In genomic region chr4:138925561-138925960, GRCm38 (mm10) we compare ENCODE assay signal across 27 mouse cellular contexts. TPM values are rescaled to one million over a fixed set of nuclear protein-coding genes. Genes with fewer than 3 reads are reported as not detected.
A peak's percentile ranks its signal among the peaks of the same experiment; 100 is the strongest.
DNase-seq lines count a peak whose midpoint lies in the region; ATAC-seq and TF ChIP-seq lines count a peak whose summit lies in the region.
"Had no signal": no experiment of that assay in that cellular context is flagged by ENCODE, and none has a peak within 500 bp of the region (broad histone marks: within the 10 kb centered on the region; RNA-seq: fewer than 3 reads in every experiment).

No protein-coding gene starts in this region.

- 50% methylated on average over 2 of the region's 2 CpGs for WGBS in hindbrain, postnatal 0 days
- 62% methylated on average over 2 of the region's 2 CpGs for WGBS in hindbrain, embryonic 14.5 days
- WGBS in midbrain, embryonic 14.5 days, result 61% methylated on average over 2 of the region's 2 CpGs
- 58% methylated on average over 2 of the region's 2 CpGs for WGBS in midbrain, embryonic 15.5 days

- H3K4me3 ChIP-seq in hindbrain, postnatal 0 days (ENCODE audit: low read length), result no peak overlapping the region
- H3K4me3 ChIP-seq in hindbrain, embryonic 14.5 days (replicated peaks; ENCODE audit: low read length), result no peak overlapping the region
- H3K4me3 ChIP-seq in midbrain, embryonic 14.5 days (replicated peaks; ENCODE audit: low read depth, low read length), result no peak overlapping the region
- no peak overlapping the region for H3K4me3 ChIP-seq in midbrain, embryonic 15.5 days
- H3K4me3 ChIP-seq: embryonic facial prominence, embryonic 10.5 days; embryonic facial prominence, embryonic 12.5 days; forebrain, embryonic 10.5 days; forebrain, embryonic 13.5 days had no signal

- no peak for ATAC-seq in hindbrain, postnatal 0 days
- ATAC-seq in hindbrain, embryonic 14.5 days (ENCODE audit: low FRiP score), result no peak
- no peak for ATAC-seq in midbrain, embryonic 14.5 days (ENCODE audit: low FRiP score, low TSS enrichment)
- ATAC-seq in midbrain, embryonic 15.5 days (replicated peaks), result no peak
- ATAC-seq in megakaryocyte-erythroid progenitor cell, adult 5-6 weeks (replicated peaks; ENCODE audit: low FRiP score, low TSS enrichment, poor library complexity, severe bottlenecking), result no peak
- no peak for ATAC-seq in erythroid progenitor cell, adult 5-6 weeks (replicated peaks; ENCODE audit: low FRiP score, poor library complexity, severe bottlenecking)
- ATAC-seq: activated CD4-positive, CD25-positive, alpha-beta regulatory T cell, adult 4 months; forebrain, embryonic 13.5 days; forebrain, embryonic 16.5 days had no signal

- H3K36me3 ChIP-seq in hindbrain, postnatal 0 days (ENCODE audit: insufficient read depth, low read length), result no peaks in the 10 kb centered on the region
- no peaks in the 10 kb centered on the region for H3K36me3 ChIP-seq in hindbrain, embryonic 14.5 days (replicated peaks; ENCODE audit: control insufficient read depth, insufficient read depth)
- no peaks in the 10 kb centered on the region for H3K36me3 ChIP-seq in midbrain, embryonic 14.5 days (ENCODE audit: control insufficient read depth, insufficient read depth, low read length)
- no peaks in the 10 kb centered on the region for H3K36me3 ChIP-seq in midbrain, embryonic 15.5 days (replicated peaks)
- H3K36me3 ChIP-seq: embryonic facial prominence, embryonic 10.5 days; embryonic facial prominence, embryonic 12.5 days; forebrain, embryonic 10.5 days had no signal

- H3K4me2 ChIP-seq in hindbrain, postnatal 0 days (ENCODE audit: low read depth, low read length), result no peak overlapping the region
- H3K4me2 ChIP-seq in hindbrain, embryonic 14.5 days (replicated peaks), result no peak overlapping the region
- H3K4me2 ChIP-seq in midbrain, embryonic 14.5 days (ENCODE audit: low read length), result no peak overlapping the region
- H3K4me2 ChIP-seq in midbrain, embryonic 15.5 days, result no peak overlapping the region
- H3K4me2 ChIP-seq: embryonic facial prominence, embryonic 12.5 days; forebrain, embryonic 13.5 days had no signal

- no peak overlapping the region for H3K9ac ChIP-seq in hindbrain, postnatal 0 days (replicated peaks; ENCODE audit: low read length)
- H3K9ac ChIP-seq in hindbrain, embryonic 14.5 days, result no peak overlapping the region
- H3K9ac ChIP-seq in midbrain, embryonic 14.5 days (replicated peaks; ENCODE audit: low read length), result no peak overlapping the region
- no peak overlapping the region for H3K9ac ChIP-seq in midbrain, embryonic 15.5 days
- H3K9ac ChIP-seq: embryonic facial prominence, embryonic 12.5 days; forebrain, embryonic 13.5 days had no signal

- no peaks in the 10 kb centered on the region for H3K27me3 ChIP-seq in hindbrain, postnatal 0 days (ENCODE audit: insufficient read depth, low read length)
- H3K27me3 ChIP-seq in hindbrain, embryonic 14.5 days (ENCODE audit: control insufficient read depth, insufficient read depth, low read length), result no peaks in the 10 kb centered on the region
- no peaks in the 10 kb centered on the region for H3K27me3 ChIP-seq in midbrain, embryonic 14.5 days (ENCODE audit: control insufficient read depth, insufficient read depth, low read length)
- no peaks in the 10 kb centered on the region for H3K27me3 ChIP-seq in midbrain, embryonic 15.5 days (replicated peaks)
- H3K27me3 ChIP-seq: embryonic facial prominence, embryonic 12.5 days had no signal

- H3K4me1 ChIP-seq in hindbrain, postnatal 0 days (ENCODE audit: insufficient read depth, low read length), result peaks cover 3% of the 10 kb centered on the region; the same call in 1 of the 2 replicates
- H3K4me1 ChIP-seq in hindbrain, embryonic 14.5 days (replicated peaks; ENCODE audit: control insufficient read depth, insufficient read depth, low read length), result no peaks in the 10 kb centered on the region
- no peaks in the 10 kb centered on the region for H3K4me1 ChIP-seq in midbrain, embryonic 14.5 days (ENCODE audit: control insufficient read depth, insufficient read depth, low read length)
- peaks cover 9% of the 10 kb centered on the region; the same call in 1 of the 2 replicates for H3K4me1 ChIP-seq in midbrain, embryonic 15.5 days

- DNase-seq in hindbrain, postnatal 0 days (ENCODE audit: low spot score), result peak; percentile 52
- DNase-seq in hindbrain, embryonic 14.5 days (ENCODE audit: low spot score), result no peak
- peak; percentile 42 for DNase-seq in midbrain, embryonic 14.5 days
- DNase-seq in MN1 (ENCODE audit: low spot score), result peak; percentile 64
- DNase-seq: adrenal gland, adult 8-10 months; adrenal gland, postnatal 14 days; adrenal gland, postnatal 36 days; cerebellum, adult 11-12 months; cerebellum, adult 2 months; cerebellum, adult 9-10 months; cerebellum, postnatal 10 days; cerebellum, postnatal 25 days had no signal

- H3K27ac ChIP-seq in hindbrain, postnatal 0 days, result no peak overlapping the region
- no peak overlapping the region for H3K27ac ChIP-seq in hindbrain, embryonic 14.5 days
- H3K27ac ChIP-seq in midbrain, embryonic 14.5 days (replicated peaks; ENCODE audit: low read depth, low read length), result no peak overlapping the region
- no peak overlapping the region for H3K27ac ChIP-seq in midbrain, embryonic 15.5 days
- H3K27ac ChIP-seq: embryonic facial prominence, embryonic 10.5 days; embryonic facial prominence, embryonic 12.5 days; forebrain, embryonic 10.5 days; forebrain, embryonic 13.5 days had no signal

- no peaks in the 10 kb centered on the region for H3K9me3 ChIP-seq in hindbrain, postnatal 0 days (ENCODE audit: low read length)
- H3K9me3 ChIP-seq in hindbrain, embryonic 14.5 days (ENCODE audit: control insufficient read depth, low read length), result no peaks in the 10 kb centered on the region
- no peaks in the 10 kb centered on the region for H3K9me3 ChIP-seq in midbrain, embryonic 14.5 days (ENCODE audit: control insufficient read depth, low read length)
- H3K9me3 ChIP-seq in midbrain, embryonic 15.5 days, result no peaks in the 10 kb centered on the region
- H3K9me3 ChIP-seq: embryonic facial prominence, embryonic 10.5 days; embryonic facial prominence, embryonic 12.5 days; forebrain, embryonic 10.5 days; forebrain, embryonic 13.5 days had no signal

- no peak for TF ChIP-seq CTCF in hindbrain, postnatal 0 days (IDR thresholded peaks at IDR 0.05; ENCODE audit: low read depth)

RNA-seq across cellular contexts. Expression of gene Otud3, which starts 11.8 kb away (rescaled TPM):
- total RNA-seq in hindbrain, postnatal 0 days (2014; rRNA removed), result 4.6 and 6.8 TPM in 2 replicates
- polyA plus RNA-seq in hindbrain, postnatal 0 days (2015; fragmentation: Nextera tagmentation; extraction: Ambion mirVana), result 3.8 and 3.9 TPM in 2 replicates
- polyA plus RNA-seq in hindbrain, embryonic 14.5 days (2014; fragmentation: Nextera tagmentation; extraction: Ambion mirVana), result 2.8 and 3.3 TPM in 2 replicates
- 1.7 and 2.8 TPM in 2 replicates for polyA plus RNA-seq in midbrain, embryonic 14.5 days (2014; fragmentation: Nextera tagmentation; extraction: Ambion mirVana)
- 2.4 and 2.8 TPM in 2 replicates for polyA plus RNA-seq in midbrain, embryonic 15.5 days (2015; fragmentation: Nextera tagmentation; extraction: Ambion mirVana)
- 3.7 and 6.6 TPM in 2 replicates for total RNA-seq in megakaryocyte-erythroid progenitor cell, adult 5-6 weeks (2014; fragmentation: Nextera tagmentation)
- 5.0 and 9.7 TPM in 2 replicates for total RNA-seq in megakaryocyte-erythroid progenitor cell, adult 5-6 weeks (2017)
- total RNA-seq in erythroid progenitor cell, adult 5-6 weeks (2015; ENCODE audit: low replicate concordance), result not detected in 2 replicates
- total RNA-seq in erythroid progenitor cell, adult 5-6 weeks (2017; ENCODE audit: low replicate concordance), result 0.13 and 0.83 TPM in 2 replicates

RNA-seq across cellular contexts. Expression of gene Rnf186, which starts 41.4 kb away (rescaled TPM):
- not detected in 2 replicates for total RNA-seq in hindbrain, postnatal 0 days (2014; rRNA removed)
- polyA plus RNA-seq in hindbrain, postnatal 0 days (2015; fragmentation: Nextera tagmentation; extraction: Ambion mirVana), result not detected in 2 replicates
- polyA plus RNA-seq in hindbrain, embryonic 14.5 days (2014; fragmentation: Nextera tagmentation; extraction: Ambion mirVana), result not detected in 2 replicates
- not detected in 2 replicates for polyA plus RNA-seq in midbrain, embryonic 14.5 days (2014; fragmentation: Nextera tagmentation; extraction: Ambion mirVana)
- polyA plus RNA-seq in midbrain, embryonic 15.5 days (2015; fragmentation: Nextera tagmentation; extraction: Ambion mirVana), result 0.58 TPM in 1 of 2 replicates, not detected in the other
- total RNA-seq in megakaryocyte-erythroid progenitor cell, adult 5-6 weeks (2014; fragmentation: Nextera tagmentation), result not detected in 2 replicates
- total RNA-seq in megakaryocyte-erythroid progenitor cell, adult 5-6 weeks (2017), result not detected in 2 replicates
- not detected in 2 replicates for total RNA-seq in erythroid progenitor cell, adult 5-6 weeks (2015; ENCODE audit: low replicate concordance)
- total RNA-seq in erythroid progenitor cell, adult 5-6 weeks (2017; ENCODE audit: low replicate concordance), result not detected in 2 replicates
- total RNA-seq: adrenal gland, adult 18-20 months; adrenal gland, adult 8-10 months; adrenal gland, postnatal 14 days; adrenal gland, postnatal 36 days had no signal
- polyA plus RNA-seq: activated CD4-positive, CD25-positive, alpha-beta regulatory T cell, adult 4 months; C2C12; cerebellum, adult 2 months; cortical plate, adult 2 months; embryonic facial prominence, embryonic 10.5 days; embryonic facial prominence, embryonic 12.5 days; embryonic facial prominence, embryonic 14.5 days; forebrain, embryonic 10.5 days; forebrain, embryonic 16.5 days; frontal cortex, adult 2 months had no signal

RNA-seq across cellular contexts. Expression of gene Tmco4, which starts 47.1 kb away (rescaled TPM):
- total RNA-seq in hindbrain, postnatal 0 days (2014; rRNA removed), result 2.8 and 4.0 TPM in 2 replicates
- polyA plus RNA-seq in hindbrain, postnatal 0 days (2015; fragmentation: Nextera tagmentation; extraction: Ambion mirVana), result 1.5 and 2.0 TPM in 2 replicates
- 0.63 and 1.3 TPM in 2 replicates for polyA plus RNA-seq in hindbrain, embryonic 14.5 days (2014; fragmentation: Nextera tagmentation; extraction: Ambion mirVana)
- 0.38 and 0.61 TPM in 2 replicates for polyA plus RNA-seq in midbrain, embryonic 14.5 days (2014; fragmentation: Nextera tagmentation; extraction: Ambion mirVana)
- 0.64 and 0.75 TPM in 2 replicates for polyA plus RNA-seq in midbrain, embryonic 15.5 days (2015; fragmentation: Nextera tagmentation; extraction: Ambion mirVana)
- 7.3 and 7.8 TPM in 2 replicates for total RNA-seq in megakaryocyte-erythroid progenitor cell, adult 5-6 weeks (2014; fragmentation: Nextera tagmentation)
- total RNA-seq in megakaryocyte-erythroid progenitor cell, adult 5-6 weeks (2017), result 6.2 and 13.1 TPM in 2 replicates
- 0.42 and 1.8 TPM in 2 replicates for total RNA-seq in erythroid progenitor cell, adult 5-6 weeks (2015; ENCODE audit: low replicate concordance)
- 1.1 and 2.1 TPM in 2 replicates for total RNA-seq in erythroid progenitor cell, adult 5-6 weeks (2017; ENCODE audit: low replicate concordance)

RNA-seq across cellular contexts. Expression of gene Pla2g2e, which starts 47.8 kb away (rescaled TPM):
- total RNA-seq in hindbrain, postnatal 0 days (2014; rRNA removed), result not detected in 2 replicates
- polyA plus RNA-seq in hindbrain, postnatal 0 days (2015; fragmentation: Nextera tagmentation; extraction: Ambion mirVana), result not detected in 2 replicates
- not detected in 2 replicates for polyA plus RNA-seq in hindbrain, embryonic 14.5 days (2014; fragmentation: Nextera tagmentation; extraction: Ambion mirVana)
- polyA plus RNA-seq in midbrain, embryonic 14.5 days (2014; fragmentation: Nextera tagmentation; extraction: Ambion mirVana), result not detected in 2 replicates
- not detected in 2 replicates for polyA plus RNA-seq in midbrain, embryonic 15.5 days (2015; fragmentation: Nextera tagmentation; extraction: Ambion mirVana)
- total RNA-seq in megakaryocyte-erythroid progenitor cell, adult 5-6 weeks (2014; fragmentation: Nextera tagmentation), result not detected in 2 replicates
- not detected in 2 replicates for total RNA-seq in megakaryocyte-erythroid progenitor cell, adult 5-6 weeks (2017)
- total RNA-seq in erythroid progenitor cell, adult 5-6 weeks (2015; ENCODE audit: low replicate concordance), result not detected in 2 replicates
- not detected in 2 replicates for total RNA-seq in erythroid progenitor cell, adult 5-6 weeks (2017; ENCODE audit: low replicate concordance)
- polyA plus RNA-seq: activated CD4-positive, CD25-positive, alpha-beta regulatory T cell, adult 4 months; cerebellum, adult 2 months; cortical plate, adult 2 months; embryonic facial prominence, embryonic 10.5 days; embryonic facial prominence, embryonic 12.5 days; forebrain, embryonic 10.5 days; forebrain, embryonic 13.5 days; forebrain, embryonic 16.5 days; frontal cortex, adult 2 months had no signal

RNA-seq across cellular contexts. Expression of gene Gm13030, which starts 51.8 kb away (rescaled TPM):
- total RNA-seq in hindbrain, postnatal 0 days (2014; rRNA removed), result not detected in 2 replicates
- polyA plus RNA-seq in hindbrain, postnatal 0 days (2015; fragmentation: Nextera tagmentation; extraction: Ambion mirVana), result not detected in 2 replicates
- polyA plus RNA-seq in hindbrain, embryonic 14.5 days (2014; fragmentation: Nextera tagmentation; extraction: Ambion mirVana), result not detected in 2 replicates
- polyA plus RNA-seq in midbrain, embryonic 14.5 days (2014; fragmentation: Nextera tagmentation; extraction: Ambion mirVana), result not detected in 2 replicates
- not detected in 2 replicates for polyA plus RNA-seq in midbrain, embryonic 15.5 days (2015; fragmentation: Nextera tagmentation; extraction: Ambion mirVana)
- not detected in 2 replicates for total RNA-seq in megakaryocyte-erythroid progenitor cell, adult 5-6 weeks (2014; fragmentation: Nextera tagmentation)
- not detected in 2 replicates for total RNA-seq in megakaryocyte-erythroid progenitor cell, adult 5-6 weeks (2017)
- total RNA-seq in erythroid progenitor cell, adult 5-6 weeks (2015; ENCODE audit: low replicate concordance), result not detected in 2 replicates
- total RNA-seq in erythroid progenitor cell, adult 5-6 weeks (2017; ENCODE audit: low replicate concordance), result not detected in 2 replicates
- total RNA-seq: adrenal gland, adult 18-20 months; adrenal gland, adult 8-10 months; adrenal gland, postnatal 14 days; adrenal gland, postnatal 36 days; ES-E14 had no signal
- polyA plus RNA-seq: activated CD4-positive, CD25-positive, alpha-beta regulatory T cell, adult 4 months; C2C12; cerebellum, adult 2 months; cortical plate, adult 2 months; embryonic facial prominence, embryonic 10.5 days; embryonic facial prominence, embryonic 12.5 days; embryonic facial prominence, embryonic 14.5 days; forebrain, embryonic 10.5 days; forebrain, embryonic 13.5 days; forebrain, embryonic 16.5 days; frontal cortex, adult 2 months had no signal
